Mouse (Mus musculus): ENCODE results near the gene Tfb2m.

The Tfb2m gene

GRCm38 (mm10) chr1:179545768-179546550 is at the start of gene Tfb2m, which contains the start of gene Cnst:
Gene Tfb2m (minus strand): TSS chr1:179546267.
Gene Cnst (plus strand): TSS chr1:179546370.
- DNase-seq = peak; percentile 98 to 99

- peak in 1 of 2 experiments; percentile 35 for DNase-seq
Measured at GRCm38 (mm10) chr1:179592972-179593371, 46.9 kb upstream of the Tfb2m start.

- DNase-seq = peak; percentile 33 to 34
Measured at GRCm38 (mm10) chr1:179592143-179592542, 46.1 kb upstream of the Tfb2m start.

DNA sequence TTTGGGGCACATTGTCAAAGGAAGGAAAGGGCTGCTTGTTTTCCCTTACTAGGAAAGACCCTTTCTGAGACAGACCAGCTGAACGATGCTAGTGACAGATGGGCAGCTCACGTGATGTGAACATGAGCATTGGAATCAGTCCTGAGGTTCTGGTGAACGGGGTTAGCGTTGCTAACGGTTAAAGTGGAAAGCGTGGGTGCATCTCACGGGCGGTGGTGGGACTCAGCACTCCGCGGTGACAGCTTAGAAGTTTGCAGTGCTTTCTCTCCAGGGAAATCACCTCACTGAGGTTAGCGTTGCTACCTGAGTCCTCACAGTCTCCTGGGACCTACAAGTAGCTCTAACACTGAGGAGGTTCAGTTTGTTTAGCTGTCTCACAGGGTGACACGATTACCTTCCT is 45.6 kb upstream of the Tfb2m start:
- DNase-seq = peak; percentile 65 to 71

DNA sequence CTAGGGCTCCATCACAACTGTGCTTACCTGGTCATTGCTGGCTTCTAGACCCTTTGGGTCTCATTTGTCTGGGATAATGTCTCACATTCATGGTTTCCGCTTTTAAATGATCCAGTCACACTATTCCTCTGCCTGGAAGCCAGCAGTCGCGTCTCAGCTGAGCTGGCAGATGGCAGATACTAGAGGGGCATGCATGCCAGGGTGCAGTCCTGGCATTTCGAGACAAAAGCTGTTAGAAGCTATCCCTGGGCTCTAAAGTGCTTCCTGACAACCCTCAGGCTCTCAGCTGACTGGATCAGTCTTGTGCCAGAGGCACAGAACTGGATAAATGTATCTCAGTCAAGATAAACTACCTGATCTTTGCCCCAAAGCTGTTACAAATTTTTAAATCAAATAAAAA is 42.2 kb upstream of the Tfb2m start:
- DNase-seq = peak; percentile 76 to 78

- DNase-seq = no peak
Measured at GRCm38 (mm10) chr1:179586430-179587095, 40.5 kb upstream of the Tfb2m start.

GRCm38 (mm10) chr1:179585646-179586045 is 39.6 kb upstream of the Tfb2m start:
- DNase-seq = no peak

DNA sequence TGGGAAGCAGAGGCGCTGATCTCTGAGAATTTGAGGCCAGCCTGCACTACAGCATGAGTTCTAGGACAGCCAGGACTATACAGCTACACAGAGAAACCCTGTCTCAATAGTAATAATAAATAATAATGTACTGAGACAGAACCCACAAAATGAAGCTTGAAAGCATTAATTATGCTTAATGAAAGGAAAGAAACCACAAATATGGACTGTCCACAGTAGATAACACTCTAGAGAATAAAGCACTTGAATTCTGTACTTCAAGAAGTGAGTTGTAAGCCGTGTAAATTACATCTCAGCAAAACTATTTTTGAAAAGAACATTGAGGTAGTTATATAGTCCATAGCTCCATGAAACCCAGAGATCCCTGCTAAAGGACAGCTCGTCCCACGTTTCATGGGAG is 38.2 kb upstream of the Tfb2m start:
- no peak for DNase-seq

GRCm38 (mm10) chr1:179583090-179583489 is 37.0 kb upstream of the Tfb2m start:
- no peak for DNase-seq

- no peak for DNase-seq
Measured at GRCm38 (mm10) chr1:179582021-179582433, 36.0 kb upstream of the Tfb2m start.

DNA sequence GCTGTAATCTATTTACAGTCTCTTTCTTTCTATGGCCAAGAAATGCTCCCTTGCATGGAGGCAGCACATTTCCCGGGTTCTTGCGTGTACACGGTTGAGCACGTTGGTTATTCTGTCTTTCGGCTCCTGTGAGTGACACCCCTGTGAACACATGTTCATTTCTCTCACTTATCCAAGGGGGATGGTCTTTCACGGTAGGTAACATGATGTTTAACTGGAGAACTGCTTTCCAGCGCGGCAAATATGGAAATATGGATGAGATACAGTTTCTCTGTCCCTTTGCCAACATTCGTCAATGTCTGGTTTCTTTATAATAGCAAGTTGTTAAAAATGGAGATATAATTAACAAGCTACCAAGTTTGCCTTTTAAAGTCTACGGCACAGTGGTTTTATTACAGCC is 35.4 kb upstream of the Tfb2m start:
- DNase-seq = no peak

DNA sequence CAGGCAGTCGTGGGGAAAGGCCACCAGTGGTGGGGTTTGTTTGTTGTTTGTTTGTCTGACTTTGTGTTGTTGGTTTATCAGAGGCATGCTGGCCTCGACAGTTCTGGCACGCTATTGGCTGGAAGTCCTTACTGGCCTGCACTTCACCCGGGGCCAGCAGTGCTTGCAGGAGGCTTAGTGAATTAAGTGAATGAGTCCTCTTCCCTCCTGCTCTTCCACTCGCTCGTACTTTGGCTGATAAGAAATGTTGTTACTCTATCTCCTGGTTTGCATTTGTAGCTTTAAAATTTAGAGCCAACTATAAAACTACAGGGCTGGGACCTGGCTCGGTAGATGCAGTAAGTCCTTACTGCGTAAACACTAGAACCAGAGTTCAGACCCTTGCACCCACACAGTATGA is 34.1 kb upstream of the Tfb2m start:
- no peak for DNase-seq

DNA sequence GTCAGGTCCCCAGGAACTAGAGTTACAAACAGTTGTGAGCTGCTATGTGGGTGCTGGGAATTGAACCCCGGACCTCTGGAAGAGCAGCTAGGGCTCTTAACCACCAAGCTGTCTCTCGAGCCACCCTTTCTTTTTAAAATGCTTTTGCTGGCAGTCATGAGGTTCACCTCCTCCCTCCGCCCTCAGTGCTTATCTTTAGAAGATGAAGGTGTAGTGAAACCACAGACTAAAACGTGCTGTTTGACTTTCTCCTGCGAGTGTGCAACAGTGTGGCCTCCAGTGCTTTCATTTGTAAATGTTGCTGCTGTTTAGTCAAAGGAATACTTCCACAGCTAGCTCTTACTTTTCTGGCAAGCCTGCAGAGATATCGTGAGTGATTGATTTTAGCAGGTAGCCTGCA is 32.6 kb upstream of the Tfb2m start:
- DNase-seq = no peak

- DNase-seq = no peak
Measured at GRCm38 (mm10) chr1:179573650-179574206, 27.7 kb upstream of the Tfb2m start.

DNA sequence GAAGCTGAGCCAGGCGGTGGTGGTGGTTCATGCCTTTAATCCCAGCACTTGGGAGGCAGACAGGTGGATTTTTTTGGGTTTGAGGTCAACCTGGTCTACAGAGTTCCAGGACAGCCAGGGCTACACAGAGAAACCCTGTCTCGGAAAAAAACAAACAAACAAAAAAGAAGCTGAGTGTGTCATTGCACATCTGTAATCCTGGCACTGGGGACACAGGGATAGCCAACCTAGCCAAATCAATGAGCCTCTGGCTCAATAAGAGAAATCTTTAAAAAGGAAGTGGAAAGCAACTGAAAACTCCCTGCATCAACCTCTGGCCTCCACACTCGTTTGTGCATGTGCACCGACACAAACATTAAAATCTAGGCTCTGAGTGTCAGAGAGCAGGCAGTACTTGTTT is 25.6 kb upstream of the Tfb2m start:
- no peak for DNase-seq

GRCm38 (mm10) chr1:179570482-179570881 is 24.4 kb upstream of the Tfb2m start:
- no peak for DNase-seq

DNA sequence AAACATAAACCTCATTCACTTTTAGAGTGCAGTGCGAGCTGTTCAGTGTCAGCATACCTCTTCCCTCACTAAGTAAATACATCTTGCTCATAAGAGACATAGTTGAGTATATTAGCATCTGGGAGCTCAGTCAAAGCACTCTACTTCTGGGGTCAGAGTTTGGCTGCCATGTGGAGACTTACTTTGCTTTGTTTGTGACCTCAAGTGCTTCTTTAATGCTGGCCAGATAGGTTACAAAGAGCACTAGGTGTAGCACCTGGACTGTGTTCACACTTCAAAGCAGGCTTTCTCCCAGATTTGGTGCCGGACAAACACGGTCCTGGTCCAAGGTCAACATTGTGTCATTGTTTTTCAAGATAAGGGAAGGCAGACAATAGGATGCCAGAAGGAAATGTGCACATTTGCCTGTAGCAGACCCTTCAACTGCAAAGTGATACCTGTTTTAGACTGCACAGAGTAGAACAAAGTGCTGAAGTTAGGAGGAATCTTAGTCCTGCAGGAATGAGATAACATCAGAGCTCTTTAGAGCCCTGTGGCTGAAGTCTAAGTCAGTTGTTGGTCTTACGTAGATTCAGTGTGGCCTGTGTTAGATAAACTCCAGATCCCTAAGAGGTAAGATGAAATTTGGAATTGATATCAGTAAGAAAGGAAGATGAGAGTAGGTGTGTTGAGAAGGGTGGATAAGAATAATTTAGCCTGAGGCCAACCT is 22.8 kb upstream of the Tfb2m start:
- no peak for DNase-seq

- DNase-seq = no peak
Measured at GRCm38 (mm10) chr1:179567558-179567957, 21.5 kb upstream of the Tfb2m start.

DNA sequence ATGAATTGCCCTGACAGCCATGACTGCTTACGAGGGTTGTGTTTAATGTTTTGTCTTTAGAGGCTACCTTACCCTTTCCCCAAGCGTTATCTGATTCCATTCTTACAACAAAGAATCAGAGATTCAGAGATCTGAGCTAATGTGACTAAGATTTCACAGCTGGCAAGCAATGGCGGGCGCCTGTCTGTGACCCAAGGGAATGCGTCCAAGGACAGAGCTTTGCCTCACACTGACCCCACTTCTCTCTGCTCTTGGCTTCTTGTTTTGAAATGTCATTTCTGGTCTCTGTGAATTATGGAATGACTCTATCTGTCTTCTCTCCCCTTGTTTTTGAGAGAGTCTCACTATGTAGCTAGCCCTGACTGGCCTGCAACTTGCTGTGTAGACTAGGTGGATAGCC is 17.9 kb upstream of the Tfb2m start:
- DNase-seq = no peak

- DNase-seq = no peak
Measured at GRCm38 (mm10) chr1:179563211-179563610, 17.1 kb upstream of the Tfb2m start.

- no peak for DNase-seq
Measured at GRCm38 (mm10) chr1:179560845-179561430, 14.9 kb upstream of the Tfb2m start.

DNA sequence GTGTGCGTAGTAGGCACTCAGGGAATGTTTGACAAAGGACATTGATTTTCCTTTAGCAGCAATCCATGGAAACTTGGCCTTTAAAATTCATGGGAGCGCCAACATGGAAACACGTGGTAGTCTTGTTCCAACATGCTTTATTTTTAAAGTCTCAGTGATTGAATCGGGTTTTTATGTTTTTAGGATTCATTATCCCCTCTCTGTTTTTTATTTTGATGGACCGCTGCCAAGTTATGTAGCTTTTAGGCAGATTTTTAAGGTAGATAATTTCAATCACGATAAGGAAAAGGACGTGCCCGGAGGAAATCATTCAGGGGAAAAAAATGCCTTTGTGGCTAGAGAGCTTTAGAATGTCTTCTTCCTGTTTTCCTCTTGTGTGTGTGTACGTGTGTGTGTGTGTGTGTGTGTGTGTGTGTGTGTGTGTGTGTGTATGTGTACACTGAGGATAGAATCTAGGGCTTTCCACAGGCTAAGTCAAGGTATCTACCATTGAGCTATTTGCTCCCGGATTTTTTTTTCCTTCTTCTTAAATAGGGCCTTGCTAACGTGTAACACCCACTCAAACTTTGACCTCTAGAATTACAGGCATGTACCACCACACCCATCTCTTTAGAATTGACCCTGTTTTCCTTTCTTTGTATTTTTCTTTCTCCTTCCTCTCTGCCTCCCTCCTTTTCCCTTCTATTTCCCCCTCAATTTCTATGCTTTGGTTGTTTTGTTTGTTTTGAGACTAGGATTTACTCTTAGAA is 13.6 kb upstream of the Tfb2m start:
- no peak for DNase-seq

All from cerebellum, postnatal 36 days (tissue).